In genomic region chr11:86878327-86879065, GRCm38 (mm10) we compare ENCODE assay signal across 16 mouse cellular contexts.
DNase-seq lines count a peak whose midpoint lies in the region; ATAC-seq and TF ChIP-seq lines count a peak whose summit lies in the region.
"Had no signal": no experiment of that assay in that cellular context is flagged by ENCODE, and none has a peak within 500 bp of the region (broad histone marks: within the 10 kb centered on the region; RNA-seq: fewer than 3 reads in every experiment).

No protein-coding gene starts in this region.

- no peak overlapping the region for H3K9ac ChIP-seq in liver, postnatal 0 days (replicated peaks)
- H3K9ac ChIP-seq in liver, embryonic 12.5 days, result no peak overlapping the region
- H3K9ac ChIP-seq: neural tube, embryonic 15.5 days had no signal

- TF ChIP-seq CTCF in gastrocnemius, adult 2 months (IDR thresholded peaks at IDR 0.05), result peak; percentile 28; the same call in 1 of the 2 replicates
- TF ChIP-seq CTCF in liver, postnatal 0 days (IDR thresholded peaks at IDR 0.05; ENCODE audit: low read depth), result peak; percentile 45
- TF ChIP-seq CTCF in Patski (IDR thresholded peaks at IDR 0.05), result peak; percentile 60

- POLR2A ChIA-PET in Patski (lab: Charles Lee), result interaction anchor here (0.5 kb wide), 1 partner anchor 27 kb away, joined by 4 read pairs; no protein-coding TSS in a partner anchor

- in situ Hi-C loops in Patski (cut with MboI; ENCODE audit: low pct_unique_long_range_greater_than_20kb), result no loop called here

- CTCF ChIA-PET in Patski (lab: Charles Lee), result interaction anchor here (1.2 to 4.0 kb wide), 2 partner anchors 16 to 43 kb away, joined by 3 to 33 read pairs; no protein-coding TSS in a partner anchor

- H3K27me3 ChIP-seq in liver, postnatal 0 days (ENCODE audit: insufficient read depth, low read length), result no peaks in the 10 kb centered on the region
- H3K27me3 ChIP-seq in liver, embryonic 12.5 days (replicated peaks), result no peaks in the 10 kb centered on the region
- H3K27me3 ChIP-seq in Patski, result no peaks in the 10 kb centered on the region
- H3K27me3 ChIP-seq: neural tube, embryonic 15.5 days had no signal

- intact Hi-C loops in gastrocnemius, adult 2 months (cut with DNase I), result no loop called here

- no peaks in the 10 kb centered on the region for H3K36me3 ChIP-seq in liver, postnatal 0 days (replicated peaks; ENCODE audit: insufficient read depth, low read length)
- H3K36me3 ChIP-seq in liver, embryonic 12.5 days, result no peaks in the 10 kb centered on the region
- H3K36me3 ChIP-seq: heart, embryonic 10.5 days; neural tube, embryonic 15.5 days had no signal

- no peak for DNase-seq in gastrocnemius, adult 2 months
- DNase-seq in gastrocnemius, adult 8-10 months (ENCODE audit: low spot score in 2 of 2), result no peak
- DNase-seq in liver, postnatal 0 days, result no peak
- DNase-seq in Patski (ENCODE audit: low read depth, low spot score), result no peak
- DNase-seq in induced T-regulatory cell, adult 2 months (ENCODE audit: low read depth), result peak; percentile 36
- no peak for DNase-seq in cerebellum, adult 11-12 months
- DNase-seq in thymus, adult 18-20 months, result no peak
- DNase-seq: left cerebral cortex, postnatal 4 days; lung, postnatal 36 days; right cerebral cortex, postnatal 4 days had no signal

- no peak overlapping the region for H3K27ac ChIP-seq in gastrocnemius, adult 2 months
- H3K27ac ChIP-seq in liver, postnatal 0 days (ENCODE audit: low read depth), result no peak overlapping the region
- no peak overlapping the region for H3K27ac ChIP-seq in liver, embryonic 12.5 days
- H3K27ac ChIP-seq: neural tube, embryonic 15.5 days had no signal

- ATAC-seq in liver, postnatal 0 days, result no peak
- no peak for ATAC-seq in liver, embryonic 12.5 days
- ATAC-seq in Patski, result no peak
- ATAC-seq: hindbrain, embryonic 16.5 days; midbrain, embryonic 16.5 days had no signal

- no peak overlapping the region for H3K4me3 ChIP-seq in gastrocnemius, adult 2 months
- H3K4me3 ChIP-seq in liver, postnatal 0 days (ENCODE audit: low read depth, low read length), result no peak overlapping the region
- no peak overlapping the region for H3K4me3 ChIP-seq in liver, embryonic 12.5 days
- H3K4me3 ChIP-seq: erythroblast, embryonic 14.5 days; heart, embryonic 10.5 days; neural tube, embryonic 15.5 days had no signal

- no peak overlapping the region for H3K4me2 ChIP-seq in liver, postnatal 0 days (ENCODE audit: low read depth, low read length)
- H3K4me2 ChIP-seq in liver, embryonic 12.5 days, result no peak overlapping the region
- H3K4me2 ChIP-seq: neural tube, embryonic 15.5 days had no signal

- H3K9me3 ChIP-seq in liver, postnatal 0 days (ENCODE audit: low read length), result peaks cover 4% of the 10 kb centered on the region; the same call in 1 of the 2 replicates
- no peaks in the 10 kb centered on the region for H3K9me3 ChIP-seq in liver, embryonic 12.5 days (replicated peaks)
- H3K9me3 ChIP-seq: heart, embryonic 10.5 days; neural tube, embryonic 15.5 days had no signal

- H3K4me1 ChIP-seq in liver, postnatal 0 days (ENCODE audit: insufficient read depth), result peaks cover 7% of the 10 kb centered on the region
- H3K4me1 ChIP-seq in liver, embryonic 12.5 days, result peaks cover 6% of the 10 kb centered on the region

- WGBS in liver, postnatal 0 days (ENCODE audit: insufficient replicate concordance), result 81% methylated on average over 11 of the region's 11 CpGs
- 75% methylated on average over 11 of the region's 11 CpGs for WGBS in liver, embryonic 12.5 days (ENCODE audit: insufficient replicate concordance)

- TF ChIP-seq EP300 in liver, postnatal 0 days (IDR thresholded peaks at IDR 0.05; ENCODE audit: low read depth), result no peak
